Mouse (Mus musculus): ENCODE measurements at regions not wholly inside any gene's neighbourhood (a gene's known extent, or its start where the extent isn't known, plus 50 kb on each side); places are given as distances from the start of the nearest gene placed in this dataset.

DNA sequence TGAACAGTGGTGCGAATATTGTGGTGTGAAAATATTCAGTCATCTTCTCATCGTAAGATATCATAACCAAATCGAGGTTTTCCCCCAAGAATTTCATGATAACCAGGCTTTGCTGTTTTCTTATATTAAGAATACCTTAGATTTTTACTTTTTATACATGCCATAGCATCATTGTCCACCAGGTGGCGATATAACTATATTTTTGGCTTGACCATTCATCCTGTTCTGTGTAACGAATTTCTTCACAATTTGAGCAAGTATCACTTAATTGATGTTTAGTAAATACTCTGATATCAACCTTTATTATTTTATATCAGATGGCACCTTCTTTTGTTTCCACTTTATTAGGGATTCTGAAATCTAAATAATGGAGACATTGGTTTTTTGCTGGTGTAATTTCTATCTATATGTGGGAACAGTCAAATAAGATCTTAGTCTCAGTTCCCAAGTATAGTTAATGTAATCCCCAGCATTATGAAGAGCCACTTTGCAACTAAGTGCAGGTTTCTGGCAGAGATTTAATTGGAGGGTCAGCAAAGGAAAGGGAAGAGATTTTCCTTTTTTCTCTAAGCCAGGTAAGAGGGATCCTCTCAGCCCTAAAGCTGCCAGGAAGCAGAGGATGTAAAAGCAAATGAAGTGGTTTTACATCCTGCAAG, 1998.9 kb upstream of the Gm8797 start:
- TF ChIP-seq POLR2A (IDR thresholded peaks at IDR 0.05; ENCODE audit: borderline replicate concordance, insufficient read depth, low read length): no peak
- TF ChIP-seq CTCF (IDR thresholded peaks at IDR 0.05; ENCODE audit: borderline replicate concordance, insufficient read depth, low read depth, low read length): no peak
